Mouse (Mus musculus) C2C12 (cell line): ENCODE measurements around the gene Bmpr1a.

ENCODE experiments used
- MYOD1 ChIP-seq: IDR thresholded peaks from one replicate; pipeline ENCODE4 v1.6.1; 2011; ENCODE audit warnings: low read depth; ENCODE audit not compliant: control insufficient read depth, insufficient read length
- MYOG ChIP-seq: IDR thresholded peaks from one replicate; pipeline ENCODE4 v1.6.1; 2011; ENCODE audit not compliant: control insufficient read depth, insufficient read length; ENCODE audit errors: extremely low read depth

DNA sequence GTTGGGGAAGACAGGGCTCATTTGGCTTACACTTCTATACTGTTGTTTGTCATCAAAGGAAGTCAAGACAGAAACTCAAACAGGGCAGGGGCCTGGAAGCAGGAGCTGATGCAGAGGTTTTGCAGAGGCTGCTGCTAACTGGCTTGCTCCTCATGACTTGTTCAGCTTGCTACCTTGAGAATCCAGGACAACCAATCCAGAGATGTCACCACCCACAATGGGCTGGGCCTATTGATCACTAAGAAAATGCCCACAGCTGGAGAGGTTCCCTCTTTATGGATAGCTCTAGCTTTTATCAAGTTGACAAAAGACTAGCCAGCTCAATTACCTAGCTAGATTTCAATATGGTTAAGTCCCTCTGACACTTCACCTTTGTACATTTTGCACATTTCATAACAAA is 31.6 kb downstream of the Bmpr1a start:
- TF ChIP-seq MYOG (no peak), MYOD1 (no peak)
